Mouse (Mus musculus): ENCODE results near the gene Taf1a. TPM values are rescaled to one million over a fixed set of nuclear protein-coding genes. Genes with fewer than 3 reads are reported as not detected.
"Not testable (repeated sequence)": the region's sequence is repeated elsewhere in the genome, so short reads cannot be mapped to it uniquely, and the experiment has no call there.

Taf1a gene
- total RNA-seq (2012; rRNA removed), result 20.7 and 20.8 TPM in 2 replicates

DNA sequence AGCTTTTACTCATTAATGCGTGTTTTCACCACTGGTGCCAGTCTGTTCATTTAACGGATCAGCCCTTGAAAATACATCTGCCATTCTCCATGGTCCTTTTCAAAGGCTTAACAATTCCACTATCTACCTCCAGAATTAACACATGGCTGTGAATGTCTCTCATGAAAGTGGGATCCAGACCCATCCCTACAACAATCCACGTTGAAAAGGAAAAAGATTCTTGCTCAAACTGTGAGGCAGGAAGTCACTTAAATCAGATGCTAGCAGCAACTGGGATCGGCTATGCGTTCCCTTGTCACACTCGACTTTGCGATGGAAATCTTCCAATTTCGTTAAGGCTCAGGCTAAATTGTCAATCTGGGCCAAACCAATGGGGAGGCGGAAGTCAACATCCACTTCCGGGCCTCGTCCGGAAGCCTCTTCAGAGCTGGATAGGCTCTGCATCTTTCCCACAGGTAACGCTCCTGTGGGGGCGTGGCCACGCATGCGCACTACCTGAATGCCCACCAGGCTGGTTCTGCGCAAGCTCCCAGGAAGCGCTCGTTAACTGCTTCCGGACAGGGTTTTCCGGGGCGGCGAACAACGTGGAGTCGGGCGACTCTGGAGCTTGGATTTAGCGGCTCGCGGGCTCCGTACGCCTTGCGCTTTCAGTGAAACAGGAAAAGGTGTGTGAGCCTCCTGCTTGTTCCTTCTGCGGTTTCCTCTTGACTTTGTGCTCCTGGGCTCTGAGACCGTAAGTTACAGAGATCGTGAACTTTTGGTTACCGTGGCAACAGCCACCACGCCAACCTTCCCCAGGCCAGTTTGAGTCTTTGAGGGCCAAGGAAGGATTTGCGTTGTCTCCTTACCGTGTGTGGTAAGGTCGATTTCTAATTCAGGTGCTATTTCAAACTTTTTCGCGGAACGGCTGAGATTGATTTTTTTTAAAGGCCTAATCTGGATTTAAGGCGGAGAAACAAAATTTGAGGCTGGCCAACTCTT lies at the start of gene Taf1a:
TSS of gene Taf1a (plus strand) at position 556 of the 981 bp plus-strand sequence.
- TF ChIP-seq ZNF384 (IDR thresholded peaks at IDR 0.05; ENCODE audit: low read depth, low read length) (no peak), HCFC1 (IDR thresholded peaks at IDR 0.05; ENCODE audit: borderline replicate concordance, insufficient read depth, low read length) (no peak), MAFK (IDR thresholded peaks at IDR 0.05; ENCODE audit: insufficient read depth, low read depth, low read length) (no peak), CHD2 (IDR thresholded peaks at IDR 0.05; ENCODE audit: low read depth, low read length) (no peak), ZC3H11A (IDR thresholded peaks at IDR 0.05; ENCODE audit: borderline replicate concordance, low read depth, low read length) (no peak)
- in situ Hi-C loops (cut with MboI; ENCODE audit: low sequenced_read_pairs in 2 of 2, unreplicated experiment in 2 of 2), result no loop called here
- H3K27ac ChIP-seq (ENCODE audit: insufficient read depth, low read depth, low read length, poor library complexity, severe bottlenecking), result peak within 1 kb of the TSS; percentile 70
- H3K36me3 ChIP-seq (ENCODE audit: control insufficient read depth, insufficient read depth, low read length, poor library complexity, severe bottlenecking), result peaks cover 3% of the 10 kb centered on the region; the same call in 1 of the 2 replicates
- peak within 1 kb of the TSS; percentile 86 for H3K9ac ChIP-seq (ENCODE audit: insufficient read depth, low read depth, low read length, poor library complexity, severe bottlenecking)
- no peaks in the 10 kb centered on the region for H3K4me1 ChIP-seq (ENCODE audit: control insufficient read depth in 2 of 2, insufficient read depth in 2 of 2, low read length in 2 of 2, poor library complexity in 1 of 2)
- DNase-seq (ENCODE audit: low read depth, low spot score), result peak; percentile 94
- no peaks in the 10 kb centered on the region for H3K9me3 ChIP-seq (ENCODE audit: control insufficient read depth, insufficient read depth, low read depth, low read length)
- H3K4me3 ChIP-seq (ENCODE audit: insufficient read depth in 1 of 2, low read depth in 1 of 2, low read length in 2 of 2, poor library complexity in 1 of 2, severe bottlenecking in 1 of 2), result peak within 1 kb of the TSS; percentile 81 to 93

DNA sequence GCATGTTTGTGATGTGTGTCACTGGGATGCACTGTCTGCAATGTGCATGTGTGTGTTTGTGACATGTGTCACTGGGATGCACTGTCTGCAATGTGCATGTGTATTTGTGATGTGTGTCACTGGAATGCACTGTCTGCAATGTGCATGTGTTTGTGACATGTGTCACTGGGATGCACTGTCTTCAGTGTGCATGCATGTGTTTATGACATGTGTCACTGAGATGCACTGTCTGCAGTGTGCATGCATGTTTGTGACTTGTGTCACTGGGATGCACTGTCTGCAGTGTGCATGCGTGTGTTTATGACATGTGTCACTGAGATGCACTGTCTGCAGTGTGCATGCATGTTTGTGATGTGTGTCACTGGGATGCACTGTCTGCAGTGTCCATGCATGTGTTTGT lies 45.9 kb upstream of the Taf1a start:
- H3K9ac ChIP-seq (ENCODE audit: insufficient read depth, low read depth, low read length, poor library complexity, severe bottlenecking); H3K9me3 ChIP-seq (ENCODE audit: control insufficient read depth, insufficient read depth, low read depth, low read length); H3K4me1 ChIP-seq (ENCODE audit: control insufficient read depth in 2 of 2, insufficient read depth in 2 of 2, low read length in 2 of 2, poor library complexity in 1 of 2); H3K27ac ChIP-seq (ENCODE audit: insufficient read depth, low read depth, low read length, poor library complexity, severe bottlenecking); in situ Hi-C loops (cut with MboI; ENCODE audit: low sequenced_read_pairs in 2 of 2, unreplicated experiment in 2 of 2); H3K4me3 ChIP-seq (ENCODE audit: insufficient read depth in 1 of 2, low read depth in 1 of 2, low read length in 2 of 2, poor library complexity in 1 of 2, severe bottlenecking in 1 of 2); DNase-seq (ENCODE audit: low read depth, low spot score): not testable (repeated sequence)
- H3K36me3 ChIP-seq (ENCODE audit: control insufficient read depth, insufficient read depth, low read length, poor library complexity, severe bottlenecking), result peaks cover 11% of the 10 kb centered on the region; the same call in 1 of the 2 replicates

DNA sequence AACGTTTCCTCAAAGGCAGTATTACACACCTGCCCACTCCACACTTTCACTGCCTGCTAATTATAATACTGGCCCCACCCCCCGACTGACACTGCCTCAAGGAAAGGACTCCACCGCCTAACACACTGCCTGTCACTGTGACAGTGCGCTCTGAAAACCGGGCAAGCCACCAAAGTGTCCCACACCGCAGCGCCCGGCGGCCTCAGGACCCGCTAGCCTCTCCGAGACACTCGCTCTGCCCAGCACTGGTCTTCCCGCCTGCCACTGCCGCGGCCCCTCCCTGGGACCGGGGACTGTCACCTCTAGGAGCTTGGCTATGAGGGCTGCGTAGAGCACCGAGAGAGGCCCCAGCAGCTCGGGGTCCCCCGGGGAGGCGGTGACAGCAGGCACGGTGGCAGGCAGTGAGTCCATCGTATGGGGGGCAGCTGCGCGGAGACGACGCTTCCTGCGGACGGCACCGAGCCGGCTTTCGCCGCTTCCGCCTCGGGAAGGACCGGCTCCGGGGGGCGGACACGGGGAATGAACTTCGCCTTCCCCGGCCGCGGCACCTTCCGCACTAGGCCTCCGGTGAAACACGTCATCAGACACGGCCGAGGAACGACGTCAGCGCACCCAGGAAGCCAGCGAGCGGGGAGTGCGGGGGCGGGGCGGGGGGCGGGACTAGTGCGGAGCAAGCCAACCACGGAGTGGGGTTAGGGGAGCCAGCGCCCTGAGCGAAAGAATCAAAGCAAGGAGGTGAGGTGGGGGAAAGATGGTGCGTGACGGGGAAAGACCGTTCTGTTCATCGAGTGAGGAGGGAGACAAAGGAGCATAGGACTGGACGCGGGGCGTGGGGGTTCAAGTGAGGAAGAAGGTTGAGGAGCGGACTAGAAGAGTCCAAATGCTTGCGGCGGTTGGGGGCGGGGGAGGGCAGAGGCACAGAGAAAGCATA lies 43.6 kb upstream of the Taf1a start:
- Histone ChIP-seq H3K27ac (ENCODE audit: insufficient read depth, low read depth, low read length, poor library complexity, severe bottlenecking) (no peak overlapping the region; the same call in 1 of the 2 replicates), H3K36me3 (ENCODE audit: control insufficient read depth, insufficient read depth, low read length, poor library complexity, severe bottlenecking) (peaks cover 16% of the 10 kb centered on the region; the same call in 1 of the 2 replicates), H3K9ac (ENCODE audit: insufficient read depth, low read depth, low read length, poor library complexity, severe bottlenecking) (peak overlapping the region; percentile 87), H3K4me3 (ENCODE audit: insufficient read depth in 1 of 2, low read depth in 1 of 2, low read length in 2 of 2, poor library complexity in 1 of 2, severe bottlenecking in 1 of 2) (peak overlapping the region; percentile 88 to 93), H3K4me1 (ENCODE audit: control insufficient read depth in 2 of 2, insufficient read depth in 2 of 2, low read length in 2 of 2, poor library complexity in 1 of 2) (peaks cover 2 to 3% of the 10 kb centered on the region in 2 experiments; a peak in 2 of 4 replicates), H3K9me3 (ENCODE audit: control insufficient read depth, insufficient read depth, low read depth, low read length) (no peaks in the 10 kb centered on the region)
- DNase-seq (ENCODE audit: low read depth, low spot score), result peak; percentile 86
- TF ChIP-seq HCFC1 (IDR thresholded peaks at IDR 0.05; ENCODE audit: borderline replicate concordance, insufficient read depth, low read length), result no peak
- no peak for TF ChIP-seq ZNF384 (IDR thresholded peaks at IDR 0.05; ENCODE audit: low read depth, low read length)
- TF ChIP-seq CHD2 (IDR thresholded peaks at IDR 0.05; ENCODE audit: low read depth, low read length), result no peak
- in situ Hi-C loops (cut with MboI; ENCODE audit: low sequenced_read_pairs in 2 of 2, unreplicated experiment in 2 of 2), result no loop called here

DNA sequence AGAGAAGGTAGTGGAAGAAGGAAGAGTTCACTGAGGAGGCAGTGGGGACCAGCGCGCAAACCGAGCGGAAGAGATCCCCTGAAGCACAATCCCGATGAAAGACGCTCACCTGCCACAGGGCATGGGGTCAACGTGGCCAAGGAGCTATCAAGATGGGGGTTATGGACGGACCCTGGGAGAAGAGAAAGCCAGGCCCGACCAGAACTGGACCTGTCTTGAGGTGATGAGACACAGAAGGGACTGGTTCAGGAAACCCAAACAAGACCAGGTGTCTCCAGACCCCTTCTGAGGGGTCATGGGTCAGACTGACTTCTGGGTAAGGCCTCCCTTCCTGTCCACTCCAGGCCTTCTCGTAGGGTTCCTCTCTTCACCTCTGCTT lies 43.0 kb upstream of the Taf1a start:
- in situ Hi-C loops (cut with MboI; ENCODE audit: low sequenced_read_pairs in 2 of 2, unreplicated experiment in 2 of 2), result no loop called here
- no peaks in the 10 kb centered on the region for H3K9me3 ChIP-seq (ENCODE audit: control insufficient read depth, insufficient read depth, low read depth, low read length)
- peak overlapping the region; percentile 87 for H3K9ac ChIP-seq (ENCODE audit: insufficient read depth, low read depth, low read length, poor library complexity, severe bottlenecking)
- no peak for DNase-seq (ENCODE audit: low read depth, low spot score)
- H3K27ac ChIP-seq (ENCODE audit: insufficient read depth, low read depth, low read length, poor library complexity, severe bottlenecking), result peak overlapping the region; percentile 40; the same call in 1 of the 2 replicates
- peaks cover 2 to 3% of the 10 kb centered on the region in 2 experiments; a peak in 2 of 4 replicates for H3K4me1 ChIP-seq (ENCODE audit: control insufficient read depth in 2 of 2, insufficient read depth in 2 of 2, low read length in 2 of 2, poor library complexity in 1 of 2)
- H3K36me3 ChIP-seq (ENCODE audit: control insufficient read depth, insufficient read depth, low read length, poor library complexity, severe bottlenecking), result peaks cover 19% of the 10 kb centered on the region; the same call in 1 of the 2 replicates
- H3K4me3 ChIP-seq (ENCODE audit: insufficient read depth in 1 of 2, low read depth in 1 of 2, low read length in 2 of 2, poor library complexity in 1 of 2, severe bottlenecking in 1 of 2), result peak overlapping the region; percentile 88 to 93
- TF ChIP-seq CHD2 (IDR thresholded peaks at IDR 0.05; ENCODE audit: low read depth, low read length), result no peak
- TF ChIP-seq HCFC1 (IDR thresholded peaks at IDR 0.05; ENCODE audit: borderline replicate concordance, insufficient read depth, low read length), result no peak
- no peak for TF ChIP-seq MAFK (IDR thresholded peaks at IDR 0.05; ENCODE audit: insufficient read depth, low read depth, low read length)
- TF ChIP-seq ZC3H11A (IDR thresholded peaks at IDR 0.05; ENCODE audit: borderline replicate concordance, low read depth, low read length), result no peak
- no peak for TF ChIP-seq ZNF384 (IDR thresholded peaks at IDR 0.05; ENCODE audit: low read depth, low read length)
